34 mouse cellular contexts compared by ENCODE assay signal in the genomic region with DNA sequence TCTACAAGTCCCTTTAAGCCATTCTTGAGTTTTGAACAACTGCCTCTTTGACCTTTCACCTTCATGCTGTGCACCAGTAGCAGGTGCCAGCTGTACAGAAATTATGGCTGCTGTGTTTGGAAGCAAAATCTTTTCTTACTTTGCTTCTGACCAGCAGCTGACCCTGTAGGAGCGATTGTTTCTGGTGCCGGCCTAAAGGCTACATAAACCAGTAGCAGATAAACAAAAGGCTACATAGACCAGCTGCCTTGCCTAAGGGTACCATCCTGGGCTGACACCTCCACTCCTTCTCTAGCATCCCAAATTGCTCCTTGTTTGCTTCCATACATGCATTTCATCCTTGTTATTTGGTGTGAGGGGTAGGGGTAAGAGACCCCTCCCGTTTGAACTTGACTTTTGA. TPM values are rescaled to one million over a fixed set of nuclear protein-coding genes. Genes with fewer than 3 reads are reported as not detected.
A peak's percentile ranks its signal among the peaks of the same experiment; 100 is the strongest.
DNase-seq lines count a peak whose midpoint lies in the region; ATAC-seq lines count a peak whose summit lies in the region.
"Had no signal": no experiment of that assay in that cellular context is flagged by ENCODE, and none has a peak within 500 bp of the region (broad histone marks: within the 10 kb centered on the region; RNA-seq: fewer than 3 reads in every experiment).

No protein-coding gene starts in this region.

- no peak overlapping the region for H3K4me3 ChIP-seq in hindbrain, embryonic 11.5 days (ENCODE audit: low read depth, low read length)
- H3K4me3 ChIP-seq in hindbrain, embryonic 16.5 days (ENCODE audit: low read length): no peak overlapping the region
- H3K4me3 ChIP-seq in hindbrain, embryonic 14.5 days (replicated peaks; ENCODE audit: low read length): no peak overlapping the region
- no peak overlapping the region for H3K4me3 ChIP-seq in neural tube, embryonic 13.5 days
- H3K4me3 ChIP-seq: erythroblast, embryonic 14.5 days; forebrain, embryonic 12.5 days; left cerebral cortex, adult 2 months; limb, embryonic 12.5 days; liver, embryonic 15.5 days; midbrain, embryonic 10.5 days; midbrain, embryonic 15.5 days had no signal

- peak; percentile 54 for DNase-seq in embryo, embryonic 11 days
- DNase-seq in embryo, embryonic 10 days (ENCODE audit: low spot score): no peak
- DNase-seq in hindbrain, embryonic 11.5 days (ENCODE audit: low spot score): peak; percentile 58
- DNase-seq in hindbrain, embryonic 14.5 days (ENCODE audit: low spot score): no peak
- no peak for DNase-seq in right cerebral cortex, postnatal 25 days
- DNase-seq in spleen, postnatal 10 days (ENCODE audit: low spot score in 2 of 2): no peak
- DNase-seq: adrenal gland, adult 8-10 months; cerebellum, adult 8-10 months; cerebellum, postnatal 25 days; gastrocnemius, postnatal 14 days; kidney, adult 8-10 months; kidney, postnatal 10 days; lung, postnatal 14 days; right cerebral cortex, postnatal 14 days; thymus, postnatal 14 days had no signal

- H3K27ac ChIP-seq in hindbrain, embryonic 11.5 days (ENCODE audit: low read depth, low read length): no peak overlapping the region
- H3K27ac ChIP-seq in hindbrain, embryonic 16.5 days (ENCODE audit: low read depth, low read length): no peak overlapping the region; the same call in 1 of the 2 replicates
- peak overlapping the region; percentile 11; the same call in 1 of the 2 replicates for H3K27ac ChIP-seq in hindbrain, embryonic 14.5 days
- peak overlapping the region; percentile 67 for H3K27ac ChIP-seq in neural tube, embryonic 13.5 days (replicated peaks)
- H3K27ac ChIP-seq: forebrain, embryonic 12.5 days; left cerebral cortex, adult 2 months; limb, embryonic 12.5 days; liver, embryonic 15.5 days; midbrain, embryonic 10.5 days; midbrain, embryonic 15.5 days had no signal

- no peak overlapping the region for H3K4me2 ChIP-seq in hindbrain, embryonic 11.5 days (replicated peaks; ENCODE audit: low read depth, low read length)
- no peak overlapping the region for H3K4me2 ChIP-seq in hindbrain, embryonic 16.5 days (ENCODE audit: low read length)
- H3K4me2 ChIP-seq in hindbrain, embryonic 14.5 days (replicated peaks): no peak overlapping the region
- no peak overlapping the region for H3K4me2 ChIP-seq in neural tube, embryonic 13.5 days
- H3K4me2 ChIP-seq: forebrain, embryonic 12.5 days; heart, embryonic 11.5 days; limb, embryonic 12.5 days; liver, embryonic 15.5 days; lung, embryonic 14.5 days; midbrain, embryonic 15.5 days had no signal

- no peaks in the 10 kb centered on the region for H3K9me3 ChIP-seq in hindbrain, embryonic 11.5 days (ENCODE audit: control insufficient read depth, low read length)
- H3K9me3 ChIP-seq in hindbrain, embryonic 16.5 days (ENCODE audit: control insufficient read depth, low read length): no peaks in the 10 kb centered on the region
- H3K9me3 ChIP-seq in hindbrain, embryonic 14.5 days (ENCODE audit: control insufficient read depth, low read length): no peaks in the 10 kb centered on the region
- H3K9me3 ChIP-seq in neural tube, embryonic 13.5 days: no peaks in the 10 kb centered on the region
- H3K9me3 ChIP-seq: forebrain, embryonic 12.5 days; G1E; limb, embryonic 12.5 days; liver, embryonic 15.5 days; midbrain, embryonic 10.5 days; midbrain, embryonic 15.5 days had no signal

- H3K27me3 ChIP-seq in hindbrain, embryonic 11.5 days (ENCODE audit: control insufficient read depth, insufficient read depth, low read length): no peaks in the 10 kb centered on the region
- no peaks in the 10 kb centered on the region for H3K27me3 ChIP-seq in hindbrain, embryonic 16.5 days (replicated peaks; ENCODE audit: control insufficient read depth, insufficient read depth, low read length)
- no peaks in the 10 kb centered on the region for H3K27me3 ChIP-seq in hindbrain, embryonic 14.5 days (ENCODE audit: control insufficient read depth, insufficient read depth, low read length)
- no peaks in the 10 kb centered on the region; the same call in 1 of the 2 replicates for H3K27me3 ChIP-seq in neural tube, embryonic 13.5 days
- H3K27me3 ChIP-seq: forebrain, embryonic 12.5 days; limb, embryonic 12.5 days; liver, embryonic 15.5 days; midbrain, embryonic 15.5 days had no signal

- H3K9ac ChIP-seq in hindbrain, embryonic 11.5 days (ENCODE audit: low read depth, low read length): no peak overlapping the region
- H3K9ac ChIP-seq in hindbrain, embryonic 16.5 days (ENCODE audit: low read depth, low read length): no peak overlapping the region
- H3K9ac ChIP-seq in hindbrain, embryonic 14.5 days: no peak overlapping the region
- no peak overlapping the region for H3K9ac ChIP-seq in neural tube, embryonic 13.5 days
- H3K9ac ChIP-seq: forebrain, embryonic 12.5 days; limb, embryonic 12.5 days; liver, embryonic 15.5 days; lung, embryonic 14.5 days; midbrain, embryonic 15.5 days had no signal

- 50% methylated on average over 3 of the region's 3 CpGs for WGBS in hindbrain, embryonic 11.5 days
- WGBS in hindbrain, embryonic 16.5 days: 29% methylated on average over 3 of the region's 3 CpGs
- 28% methylated on average over 3 of the region's 3 CpGs for WGBS in hindbrain, embryonic 14.5 days
- WGBS in neural tube, embryonic 13.5 days: 17% methylated on average over 3 of the region's 3 CpGs

- H3K4me1 ChIP-seq in hindbrain, embryonic 11.5 days (replicated peaks; ENCODE audit: control insufficient read depth, insufficient read depth, low read length): no peaks in the 10 kb centered on the region
- H3K4me1 ChIP-seq in hindbrain, embryonic 16.5 days (ENCODE audit: control insufficient read depth, insufficient read depth, low read depth, low read length): peaks cover 7% of the 10 kb centered on the region
- H3K4me1 ChIP-seq in hindbrain, embryonic 14.5 days (replicated peaks; ENCODE audit: control insufficient read depth, insufficient read depth, low read length): peaks cover 7% of the 10 kb centered on the region
- peaks cover 34% of the 10 kb centered on the region for H3K4me1 ChIP-seq in neural tube, embryonic 13.5 days (replicated peaks)
- H3K4me1 ChIP-seq: limb, embryonic 12.5 days; liver, embryonic 15.5 days had no signal

- peak; percentile 72 for ATAC-seq in hindbrain, embryonic 11.5 days (ENCODE audit: low FRiP score)
- no peak for ATAC-seq in hindbrain, embryonic 16.5 days
- ATAC-seq in hindbrain, embryonic 14.5 days (ENCODE audit: low FRiP score): no peak
- ATAC-seq in neural tube, embryonic 13.5 days (ENCODE audit: low read depth): peak; percentile 64; the same call in 1 of the 2 replicates
- ATAC-seq: intestine, embryonic 16.5 days; midbrain, embryonic 15.5 days had no signal

- H3K36me3 ChIP-seq in hindbrain, embryonic 11.5 days (ENCODE audit: control insufficient read depth, insufficient read depth, low read length): no peaks in the 10 kb centered on the region
- H3K36me3 ChIP-seq in hindbrain, embryonic 16.5 days (ENCODE audit: control insufficient read depth, insufficient read depth, low read length): no peaks in the 10 kb centered on the region
- H3K36me3 ChIP-seq in hindbrain, embryonic 14.5 days (replicated peaks; ENCODE audit: control insufficient read depth, insufficient read depth): no peaks in the 10 kb centered on the region
- H3K36me3 ChIP-seq in neural tube, embryonic 13.5 days: no peaks in the 10 kb centered on the region
- H3K36me3 ChIP-seq: forebrain, embryonic 12.5 days; G1E; limb, embryonic 12.5 days; liver, embryonic 15.5 days; midbrain, embryonic 10.5 days; midbrain, embryonic 15.5 days had no signal

RNA-seq across cellular contexts. Expression of gene Tlx3, which starts 30.7 kb away (rescaled TPM):
- polyA plus RNA-seq in hindbrain, embryonic 11.5 days (2014; fragmentation: Nextera tagmentation; extraction: Ambion mirVana): 12.9 and 19.0 TPM in 2 replicates
- 9.1 and 11.5 TPM in 2 replicates for polyA plus RNA-seq in hindbrain, embryonic 16.5 days (2015; fragmentation: Nextera tagmentation; extraction: Ambion mirVana)
- polyA plus RNA-seq in hindbrain, embryonic 14.5 days (2014; fragmentation: Nextera tagmentation; extraction: Ambion mirVana): 21.2 and 23.0 TPM in 2 replicates
- 53.2 and 55.7 TPM in 2 replicates for polyA plus RNA-seq in neural tube, embryonic 13.5 days (2015; fragmentation: Nextera tagmentation; extraction: Ambion mirVana)
- polyA plus RNA-seq: heart, embryonic 11.5 days; heart, embryonic 16.5 days; intestine, embryonic 16.5 days; large intestine, adult 2 months; liver, adult 2 months; liver, embryonic 15.5 days; lung, embryonic 14.5 days; stomach, embryonic 16.5 days; urinary bladder, adult 2 months had no signal

RNA-seq across cellular contexts. Expression of gene Gm12117, which starts 42.4 kb away (rescaled TPM):
- polyA plus RNA-seq in hindbrain, embryonic 11.5 days (2014; fragmentation: Nextera tagmentation; extraction: Ambion mirVana): 0.34 TPM in 1 of 2 replicates, not detected in the other
- polyA plus RNA-seq in hindbrain, embryonic 16.5 days (2015; fragmentation: Nextera tagmentation; extraction: Ambion mirVana): not detected in 2 replicates
- not detected in 2 replicates for polyA plus RNA-seq in hindbrain, embryonic 14.5 days (2014; fragmentation: Nextera tagmentation; extraction: Ambion mirVana)
- polyA plus RNA-seq in neural tube, embryonic 13.5 days (2015; fragmentation: Nextera tagmentation; extraction: Ambion mirVana): not detected in 2 replicates
- polyA plus RNA-seq: embryonic facial prominence, embryonic 14.5 days; erythroblast, embryonic 14.5 days; G1E; heart, embryonic 11.5 days; heart, embryonic 16.5 days; intestine, embryonic 16.5 days; liver, adult 2 months; liver, embryonic 15.5 days; lung, embryonic 14.5 days; midbrain, embryonic 10.5 days; midbrain, embryonic 15.5 days; stomach, embryonic 16.5 days; urinary bladder, adult 2 months had no signal

Comparison
In these comparisons a context has a peak if more than half of its experiments do, and no peak if none do; other contexts are left out.
1. DNase-seq: peak in embryo, embryonic 11 days (single experiment) and hindbrain, embryonic 11.5 days (single experiment); none in embryo, embryonic 10 days (single experiment), hindbrain, embryonic 14.5 days (single experiment), right cerebral cortex, postnatal 25 days (single experiment) and spleen, postnatal 10 days (0 of 2).
2. ATAC-seq: peak in hindbrain, embryonic 11.5 days (single experiment) and neural tube, embryonic 13.5 days (single experiment); none in hindbrain, embryonic 16.5 days (single experiment) and hindbrain, embryonic 14.5 days (single experiment).
3. H3K27ac ChIP-seq: peak in hindbrain, embryonic 14.5 days (single experiment) and neural tube, embryonic 13.5 days (single experiment); none in hindbrain, embryonic 11.5 days (single experiment) and hindbrain, embryonic 16.5 days (single experiment).